Mouse (Mus musculus) B cell, adult 2 months (primary cell): ENCODE results near the gene Lrp3.
"Not testable (repeated sequence)": the region's sequence is repeated elsewhere in the genome, so short reads cannot be mapped to it uniquely, and the experiment has no call there.

Experiments used
- DNase-seq, 2 experiments: peaks; one replicate each; pipeline ENCODE4 v3.0.0; 2022

The Lrp3 gene

DNA sequence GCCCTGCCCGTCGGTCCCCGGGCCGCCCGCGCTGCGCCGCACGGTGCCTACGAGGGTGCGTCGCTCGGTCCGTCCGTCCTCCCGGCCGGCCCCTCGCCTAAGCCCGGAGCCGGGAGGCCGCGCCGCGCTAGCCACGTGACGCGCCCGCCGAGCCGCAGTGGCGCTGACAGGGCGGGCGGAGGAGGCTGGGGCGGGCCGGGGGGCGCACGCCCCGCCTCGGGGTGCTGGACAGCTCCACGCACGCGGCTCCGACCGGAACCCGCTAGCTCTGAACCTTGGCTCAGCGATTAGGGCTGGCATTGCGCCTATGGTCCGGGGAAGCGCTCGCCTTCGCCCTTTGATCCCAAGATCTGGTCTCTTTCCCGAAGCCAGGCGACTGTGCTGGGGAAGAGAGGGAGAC, at the start of gene Lrp3:
Gene Lrp3 (minus strand): TSS at position 274 of the 400 bp plus-strand sequence.
- no peak for DNase-seq

- DNase-seq = peak; percentile 60 to 68
Measured at GRCm38 (mm10) chr7:35264746-35265145, 49.4 kb upstream of the Lrp3 start.

GRCm38 (mm10) chr7:35263595-35264489, 48.5 kb upstream of the Lrp3 start:
- DNase-seq = no peak

DNA sequence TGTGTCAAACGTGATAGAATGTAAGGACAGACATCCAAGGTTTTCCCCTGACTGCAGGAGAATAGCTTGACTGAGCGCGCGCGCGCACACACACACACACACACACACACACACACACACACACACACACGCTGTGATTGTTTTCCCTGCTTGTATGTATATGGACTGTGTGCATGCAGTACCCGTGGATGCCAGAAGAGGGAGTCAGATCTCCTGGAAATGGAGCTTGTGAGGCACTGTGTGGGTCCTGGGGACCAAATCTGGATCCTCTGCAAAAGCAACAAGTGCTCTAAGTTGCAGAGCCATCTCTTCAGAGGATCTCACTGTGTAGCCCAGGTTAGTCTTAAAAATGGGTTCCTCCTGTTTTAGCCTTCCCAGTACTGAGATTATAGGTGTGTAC, 44.1 kb upstream of the Lrp3 start:
- DNase-seq = peak; percentile 27 to 37

GRCm38 (mm10) chr7:35258294-35258693, 43.0 kb upstream of the Lrp3 start:
- DNase-seq = no peak

DNA sequence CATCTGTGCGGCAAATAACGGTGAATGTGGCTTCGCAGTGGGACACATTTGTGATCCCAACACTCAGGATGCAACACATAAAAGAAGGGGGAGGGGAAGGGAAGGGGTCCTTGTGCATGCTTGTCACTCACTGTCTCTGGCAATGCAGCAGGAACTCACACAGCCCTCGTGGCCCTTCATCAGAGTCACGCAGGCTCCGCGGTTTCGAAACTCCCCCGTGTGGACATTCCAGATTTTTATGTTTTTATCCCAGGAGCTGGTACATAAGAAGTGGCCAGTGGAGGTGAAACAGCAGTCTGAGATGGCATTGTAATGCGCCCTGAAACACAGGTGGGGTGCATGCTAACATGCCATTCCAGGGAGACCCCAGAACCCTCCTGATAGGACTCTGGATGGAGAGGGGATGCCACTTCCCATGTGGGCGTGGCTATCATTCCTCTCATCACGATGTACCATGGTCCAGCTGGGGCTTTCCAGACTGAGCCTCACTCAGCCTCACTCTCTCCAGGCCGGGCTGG, 36.8 kb upstream of the Lrp3 start:
- DNase-seq = no peak

DNA sequence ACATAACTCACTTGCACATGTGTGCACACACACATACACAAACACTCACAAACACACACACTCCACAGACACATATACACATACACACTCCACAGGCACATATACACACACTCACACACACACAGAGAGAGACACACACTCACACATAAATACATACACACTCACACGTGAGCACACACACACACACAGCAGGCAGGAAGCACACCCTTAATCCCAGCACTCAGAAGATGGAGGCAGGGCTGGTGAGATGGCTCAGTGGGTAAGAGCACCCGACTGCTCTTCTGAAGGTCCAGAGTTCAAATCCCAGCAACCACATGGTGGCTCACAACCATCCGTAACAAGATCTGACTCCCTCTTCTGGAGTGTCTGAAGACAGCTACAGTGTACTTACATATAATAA, 22.6 kb upstream of the Lrp3 start:
- not testable (repeated sequence) for DNase-seq

GRCm38 (mm10) chr7:35235308-35235707, 20.0 kb upstream of the Lrp3 start:
- peak; percentile 72 to 74 for DNase-seq

GRCm38 (mm10) chr7:35234361-35235245, 19.3 kb upstream of the Lrp3 start:
- DNase-seq = peak; percentile 97

DNA sequence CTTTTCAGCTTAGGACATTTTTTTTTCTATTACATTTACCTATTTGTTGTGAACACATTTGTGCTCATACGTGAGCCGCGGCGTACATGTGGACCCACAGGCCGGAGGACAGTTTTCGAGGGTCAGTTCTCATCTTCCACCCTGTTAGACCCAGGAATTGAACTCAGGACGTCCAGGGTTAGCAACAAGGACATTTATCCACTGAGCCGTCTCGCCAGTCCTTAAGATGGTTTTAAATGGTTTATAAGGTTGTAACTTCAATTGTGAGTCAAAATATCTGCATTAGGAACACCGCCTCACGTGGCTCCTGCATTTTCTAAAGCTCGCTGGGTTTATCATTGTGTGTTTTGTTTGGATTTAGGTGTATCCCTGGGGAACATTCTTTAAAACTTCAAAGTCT, 18.6 kb upstream of the Lrp3 start:
- DNase-seq = no peak

GRCm38 (mm10) chr7:35232796-35233455, 17.6 kb upstream of the Lrp3 start:
- DNase-seq = no peak

DNA sequence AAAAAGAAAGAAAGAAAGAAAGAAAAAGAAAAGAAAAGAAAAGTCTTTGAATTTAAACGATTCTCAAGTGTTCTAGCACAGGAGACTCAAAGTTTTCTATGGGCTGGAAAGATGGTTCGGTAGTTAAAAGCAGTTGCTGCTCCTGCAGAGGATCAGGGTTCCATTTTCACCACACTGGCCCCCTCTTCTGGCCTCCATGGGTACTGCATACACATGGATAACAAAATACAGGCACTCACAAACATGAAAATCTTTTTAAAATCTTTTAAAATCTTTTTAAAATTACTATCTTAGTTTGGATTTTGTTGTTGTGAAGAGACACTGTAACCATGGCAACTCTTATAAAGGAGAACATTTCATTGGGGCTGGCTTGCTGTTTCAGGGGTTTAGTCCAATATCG, 15.0 kb upstream of the Lrp3 start:
- DNase-seq = peak; percentile 35 to 41

GRCm38 (mm10) chr7:35220694-35221365, 5.5 kb upstream of the Lrp3 start:
- no peak for DNase-seq

- no peak for DNase-seq
Measured at GRCm38 (mm10) chr7:35215731-35216130, 433 bp upstream of the Lrp3 start.

- DNase-seq = no peak
Measured at GRCm38 (mm10) chr7:35214442-35215222, 666 bp downstream of the Lrp3 start.

- no peak for DNase-seq
Measured at GRCm38 (mm10) chr7:35211791-35212190, 3.5 kb downstream of the Lrp3 start.

GRCm38 (mm10) chr7:35199755-35200154, 15.5 kb downstream of the Lrp3 start:
- DNase-seq = no peak

DNA sequence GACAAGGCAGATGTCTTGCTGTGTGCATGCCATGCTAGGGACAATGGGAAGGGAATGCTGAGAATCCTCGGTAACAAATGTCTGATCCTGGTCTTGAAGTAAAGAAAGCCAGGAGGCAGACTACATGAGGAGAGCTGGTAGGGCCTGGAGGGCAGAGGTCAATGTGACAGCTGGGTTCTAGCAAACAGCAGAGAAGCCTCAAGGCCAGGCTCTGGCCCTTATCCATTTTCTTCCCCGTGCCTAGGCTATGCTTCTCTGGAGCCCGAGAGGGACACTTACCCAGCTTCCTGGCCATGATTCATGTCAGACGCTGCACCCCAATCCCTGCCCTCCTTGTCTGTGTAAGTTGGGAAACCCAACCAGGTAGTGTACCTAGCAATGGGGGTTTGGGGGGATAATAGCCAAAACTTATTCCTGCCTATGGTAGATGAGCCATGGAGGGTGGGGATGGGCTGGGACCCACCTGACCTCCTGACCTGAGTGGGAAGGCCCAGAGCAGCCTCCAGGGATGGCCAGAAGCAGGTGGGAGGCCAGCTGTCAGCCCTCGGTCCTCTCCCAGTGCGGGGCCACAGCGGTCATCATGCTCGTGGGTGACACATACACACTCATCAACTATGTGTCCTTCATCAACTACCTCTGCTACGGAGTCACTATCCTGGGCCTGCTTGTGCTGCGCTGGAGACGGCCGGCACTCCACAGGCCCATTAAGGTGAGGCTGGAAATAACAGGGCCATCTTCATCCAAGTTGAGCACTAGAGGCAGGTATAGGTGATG, 16.1 kb downstream of the Lrp3 start:
- no peak for DNase-seq

- DNase-seq = no peak
Measured at GRCm38 (mm10) chr7:35197022-35197421, 18.3 kb downstream of the Lrp3 start.

- DNase-seq = no peak
Measured at GRCm38 (mm10) chr7:35191276-35191675, 24.0 kb downstream of the Lrp3 start.

GRCm38 (mm10) chr7:35189699-35190098, 25.6 kb downstream of the Lrp3 start:
- no peak for DNase-seq
